Mouse (Mus musculus) R1 (cell line): Measurements from ENCODE around the gene Gcnt1.

Experiments
- DNase-seq: peaks from one replicate; pipeline ENCODE4 v3.0.0-alpha.2; 2018; ENCODE audit warnings: low read depth, low spot score

The Gcnt1 gene

DNA sequence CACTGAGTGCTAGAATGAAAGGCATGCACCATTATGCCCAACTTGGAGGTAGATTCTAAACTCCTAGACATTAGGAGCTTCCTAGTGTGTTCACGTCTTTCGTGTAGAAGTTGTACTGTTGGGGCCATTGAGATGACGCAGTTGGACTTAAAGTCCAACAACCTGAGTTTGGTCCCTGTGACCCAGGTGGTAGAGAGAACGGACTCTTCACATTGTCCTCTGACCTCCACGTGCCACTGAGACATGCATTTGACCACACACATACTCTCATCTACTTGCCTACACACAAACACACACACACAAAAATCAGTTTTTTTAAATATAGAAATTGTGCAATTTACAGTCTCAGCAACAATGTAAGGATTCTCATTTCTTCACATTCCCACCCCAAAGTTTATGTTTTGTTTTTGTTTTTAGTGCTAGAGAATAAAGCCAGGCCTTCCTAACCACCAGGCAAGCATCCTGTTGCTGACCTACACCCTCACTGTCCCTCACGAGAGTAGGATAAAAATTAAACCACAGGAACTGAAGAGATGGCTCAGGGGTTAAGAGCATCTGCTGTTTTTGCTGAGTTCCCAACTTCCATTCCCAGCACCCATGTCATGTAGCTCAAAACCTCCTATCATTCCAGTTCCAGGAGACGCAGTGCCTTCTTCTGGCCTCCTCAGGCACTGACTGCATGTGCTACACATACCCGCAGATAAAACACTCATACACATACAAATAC is 6.1 kb downstream of the Gcnt1 start:
- no peak for DNase-seq

DNA sequence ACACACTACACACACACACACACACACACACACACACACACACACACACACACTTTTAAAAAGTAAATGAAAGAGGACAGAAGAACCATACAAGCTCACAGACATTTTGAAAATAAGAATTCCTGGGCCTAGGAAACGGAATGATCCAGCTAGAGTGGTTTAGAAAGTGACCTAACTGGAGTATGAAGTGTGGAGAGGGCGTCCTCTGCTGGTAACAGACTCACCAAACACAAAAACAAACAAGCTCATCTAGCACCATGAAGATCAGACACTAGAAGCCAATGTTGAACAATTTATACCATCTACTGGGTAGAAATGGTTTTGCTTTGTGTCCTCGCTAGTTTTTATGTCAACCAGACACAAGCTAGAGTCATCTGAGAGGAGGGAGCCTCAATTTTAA is 7.9 kb downstream of the Gcnt1 start:
- peak; percentile 52 for DNase-seq

DNA sequence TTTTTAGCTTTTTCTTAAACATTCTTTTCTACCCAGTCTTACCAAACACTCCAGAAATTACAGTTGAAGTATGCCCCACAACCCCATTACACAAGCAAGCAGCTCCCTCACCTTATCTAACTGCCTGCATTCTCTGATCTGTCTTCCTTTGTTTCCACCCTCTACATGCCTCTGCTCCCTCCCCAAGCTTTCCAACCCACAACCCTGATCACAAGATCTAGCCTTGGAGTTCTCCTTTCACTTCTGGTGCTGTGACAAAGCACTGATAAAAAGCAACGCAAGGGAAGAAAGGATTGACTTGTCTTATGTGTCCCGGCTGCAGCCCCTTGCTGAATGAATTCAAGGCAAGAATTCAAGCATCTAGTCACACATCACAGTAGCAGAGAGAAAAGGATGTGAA is 11.5 kb downstream of the Gcnt1 start:
- no peak for DNase-seq

DNA sequence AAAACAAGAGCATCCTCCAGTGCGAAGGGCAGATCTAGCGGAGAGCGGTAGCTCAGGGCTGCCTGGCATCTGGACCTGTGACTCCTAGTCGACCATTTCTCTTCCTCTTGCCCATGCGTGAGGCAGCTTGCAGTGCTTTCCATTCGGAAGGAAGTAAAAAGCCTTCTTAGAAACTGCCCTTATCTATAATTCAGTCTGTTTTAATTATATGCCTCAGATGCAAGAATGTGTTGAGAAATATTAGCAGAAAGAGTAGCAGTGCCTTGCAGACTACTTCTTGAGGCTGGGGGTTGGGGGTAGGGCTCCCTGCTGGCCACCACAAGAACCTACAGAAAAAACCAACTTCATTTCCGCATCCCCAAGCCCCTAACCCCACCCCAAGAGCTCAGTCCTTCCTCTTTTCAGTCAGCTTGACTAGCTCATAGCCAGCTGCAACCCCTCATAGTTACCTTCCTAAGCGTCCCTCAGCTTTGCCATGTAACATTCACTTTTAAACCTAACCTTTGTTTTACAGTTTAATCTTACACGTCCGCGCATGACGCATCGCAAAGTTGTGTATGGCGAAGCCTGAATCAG is 13.2 kb downstream of the Gcnt1 start:
- no peak for DNase-seq

DNA sequence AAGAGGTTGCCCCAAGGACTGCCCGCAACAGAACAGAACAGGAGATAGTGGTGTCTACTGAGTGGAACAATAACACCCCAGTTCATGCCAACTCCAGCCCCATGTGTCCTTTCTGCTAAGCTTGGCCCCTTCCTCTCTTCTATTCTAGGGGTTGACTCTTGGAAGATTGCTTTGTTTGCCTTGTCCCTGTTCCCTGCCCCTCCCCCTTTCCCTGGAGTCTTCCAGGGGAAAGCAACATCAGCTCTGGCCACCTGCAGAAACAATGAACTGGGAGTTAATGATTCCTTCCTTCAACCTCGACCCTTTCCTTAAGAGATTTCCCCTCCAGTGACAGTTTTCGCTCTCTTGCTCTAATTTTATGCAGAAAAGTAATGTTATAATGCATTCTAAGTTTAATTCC is 15.3 kb downstream of the Gcnt1 start:
- DNase-seq, result no peak

DNA sequence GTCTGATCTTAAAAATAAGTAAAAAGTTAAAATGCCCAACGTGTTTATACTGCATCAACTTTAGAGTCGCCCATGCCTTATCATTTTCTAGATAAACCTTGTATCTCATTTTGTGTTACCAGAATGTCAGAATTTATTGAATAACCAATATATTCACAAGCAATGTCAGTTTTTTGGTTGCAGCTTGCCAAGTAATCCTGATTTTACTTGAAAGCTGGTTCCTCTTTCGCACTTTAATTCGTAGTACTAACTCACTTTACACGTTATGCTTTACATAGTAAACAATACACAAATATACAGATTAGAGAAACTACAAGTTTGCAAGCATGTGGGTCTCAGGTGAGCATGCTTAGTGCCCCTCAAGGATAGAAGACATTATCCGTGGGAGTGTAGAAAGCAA is 15.7 kb downstream of the Gcnt1 start:
- no peak for DNase-seq

- peak; percentile 84 for DNase-seq
Observed at GRCm38 (mm10) chr19:17355950-17356867, 16.4 kb downstream of the Gcnt1 start.

- no peak for DNase-seq
Observed at GRCm38 (mm10) chr19:17355361-17355760, 17.3 kb downstream of the Gcnt1 start.

DNA sequence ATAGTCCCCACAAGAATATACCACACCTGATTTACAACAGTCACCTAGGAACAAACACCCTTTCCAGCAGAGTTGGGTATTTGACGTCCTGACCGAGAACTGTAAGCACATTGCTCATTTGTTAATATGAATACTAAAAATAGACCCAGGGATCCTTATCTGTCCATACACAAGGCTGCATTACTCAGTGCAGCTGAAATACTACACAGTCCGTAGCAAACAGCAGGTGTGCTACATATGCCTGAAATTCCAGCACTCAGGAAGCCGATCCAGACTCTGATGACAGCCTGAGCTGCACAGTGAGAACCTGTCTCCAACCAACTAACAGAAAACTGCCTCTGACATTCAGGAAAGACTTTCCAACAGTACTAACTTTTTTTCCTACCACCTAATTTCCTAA is 17.8 kb downstream of the Gcnt1 start:
- DNase-seq, result no peak

- no peak for DNase-seq
Observed at GRCm38 (mm10) chr19:17354362-17354761, 18.3 kb downstream of the Gcnt1 start.

DNA sequence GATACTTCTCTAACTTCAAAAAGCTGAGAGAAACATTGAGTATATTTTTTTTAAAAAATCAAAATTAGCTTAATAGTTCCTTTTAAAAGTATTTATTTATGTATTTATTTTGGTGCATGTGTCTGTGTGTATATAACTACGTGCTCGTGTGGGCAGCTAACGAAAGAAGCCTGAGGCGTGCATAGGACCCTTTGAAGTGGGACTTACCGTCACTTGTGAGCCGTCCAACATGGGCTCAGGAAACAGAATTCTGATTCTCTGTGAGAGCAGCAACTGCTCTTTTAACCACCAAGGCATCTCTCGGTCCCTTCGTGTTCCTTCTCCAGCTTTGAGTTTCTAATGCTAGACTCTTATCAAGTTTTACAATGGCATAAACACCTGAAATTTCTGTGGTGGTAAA is 18.9 kb downstream of the Gcnt1 start:
- DNase-seq, result no peak

DNA sequence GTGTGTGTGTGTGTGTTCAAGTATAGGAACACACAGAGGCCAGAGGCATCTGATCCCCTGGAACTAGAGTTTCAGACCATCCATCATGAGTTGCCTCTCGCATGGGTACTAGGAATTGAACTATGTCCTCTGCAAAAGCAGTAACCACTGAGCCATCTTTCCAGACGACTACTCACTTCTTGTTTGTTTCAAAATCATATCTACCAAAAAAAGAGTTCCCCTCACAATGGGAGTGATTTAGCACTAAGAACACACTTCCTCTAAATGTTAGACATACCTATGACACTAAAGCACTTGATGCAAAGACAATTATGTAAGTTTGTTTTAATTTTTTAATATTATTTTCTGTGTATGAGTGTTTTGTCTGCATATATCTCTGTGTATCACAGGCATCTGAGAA is 24.8 kb downstream of the Gcnt1 start:
- DNase-seq, result no peak

- DNase-seq, result peak; percentile 29
Observed at GRCm38 (mm10) chr19:17346716-17347474, 25.7 kb downstream of the Gcnt1 start.

- DNase-seq, result no peak
Observed at GRCm38 (mm10) chr19:17344881-17345280, 27.8 kb downstream of the Gcnt1 start.

DNA sequence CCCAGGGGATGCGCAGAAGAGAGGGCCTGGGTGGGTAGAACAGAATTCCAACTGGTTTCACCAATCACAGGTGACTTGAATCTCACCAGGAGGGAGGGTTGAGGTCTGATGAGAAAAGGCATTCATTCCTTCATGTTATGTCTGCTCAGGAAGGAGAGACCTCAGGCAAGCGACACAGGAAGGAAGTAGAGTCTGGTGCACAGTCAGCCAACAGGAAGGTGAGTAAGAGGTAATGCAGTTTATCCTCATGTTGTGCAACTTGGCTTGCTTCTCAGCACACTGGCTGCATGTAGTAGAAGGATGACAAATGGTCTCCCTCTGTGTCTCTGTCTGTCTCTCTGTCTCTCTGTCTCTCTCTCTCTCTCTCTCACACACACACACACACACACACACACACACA is 33.1 kb downstream of the Gcnt1 start:
- no peak for DNase-seq

- no peak for DNase-seq
Observed at GRCm38 (mm10) chr19:17337057-17337679, 35.5 kb downstream of the Gcnt1 start.

DNA sequence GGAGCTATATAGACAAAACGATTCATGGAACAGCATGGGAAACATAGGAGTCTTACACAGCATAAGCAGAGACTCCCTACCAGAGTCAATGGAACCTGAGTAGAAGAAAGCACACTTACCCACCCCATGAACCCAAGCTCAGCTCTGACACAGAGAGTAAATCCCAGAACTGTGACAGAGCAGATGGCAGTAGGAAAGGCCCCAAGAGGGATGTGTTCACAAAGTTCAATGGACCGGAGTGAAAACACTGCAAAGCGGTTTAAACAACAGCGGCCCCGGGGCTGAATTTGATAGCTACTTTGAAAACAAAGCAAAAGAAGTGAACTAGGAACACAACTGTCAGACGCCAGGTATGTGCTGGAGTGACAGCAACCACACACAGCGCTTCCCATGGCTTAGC is 36.0 kb downstream of the Gcnt1 start:
- DNase-seq, result no peak

GRCm38 (mm10) chr19:17334644-17335333 is 37.9 kb downstream of the Gcnt1 start:
- DNase-seq, result no peak

GRCm38 (mm10) chr19:17333043-17333442 is 39.6 kb downstream of the Gcnt1 start:
- no peak for DNase-seq

- no peak for DNase-seq
Observed at GRCm38 (mm10) chr19:17328916-17329315, 43.7 kb downstream of the Gcnt1 start.
